In the genomic region with DNA sequence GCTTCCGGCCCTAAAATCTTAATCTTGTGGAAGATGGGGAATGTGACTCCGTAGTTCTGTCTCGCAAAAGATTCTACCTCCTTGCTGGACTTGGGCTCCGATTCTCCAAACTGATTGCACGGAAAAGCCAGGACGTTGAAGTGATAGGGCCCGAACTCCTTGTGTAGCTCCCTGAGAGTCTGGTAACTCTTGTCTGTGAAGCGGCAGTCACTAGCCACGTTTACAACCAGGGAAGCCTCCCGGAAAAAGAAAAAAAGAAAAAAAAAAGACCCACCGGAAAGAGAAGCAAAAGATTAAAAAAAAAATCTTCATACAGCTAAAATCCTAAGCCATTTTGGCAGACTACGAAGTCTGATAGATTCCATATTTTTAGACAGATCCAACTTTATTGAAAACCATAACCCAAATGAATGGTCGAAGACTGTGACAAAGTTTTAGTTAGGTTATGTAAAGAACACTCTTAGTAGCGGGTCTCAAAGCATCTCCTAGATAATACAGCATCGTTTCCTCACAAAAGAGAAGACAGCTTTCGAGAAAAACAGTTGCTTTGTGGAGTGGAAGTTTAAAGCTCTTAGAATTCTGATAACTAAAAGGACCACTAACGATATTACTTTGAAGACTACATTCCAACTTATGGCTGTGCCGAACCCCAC, we compare ENCODE assay signal across 9 mouse cellular contexts. TPM values are rescaled to one million over a fixed set of nuclear protein-coding genes. Genes with fewer than 3 reads are reported as not detected.
DNase-seq lines count a peak whose midpoint lies in the region; ATAC-seq lines count a peak whose summit lies in the region.
"Had no signal": no experiment of that assay in that cellular context is flagged by ENCODE, and none has a peak within 500 bp of the region (broad histone marks: within the 10 kb centered on the region; RNA-seq: fewer than 3 reads in every experiment).

No protein-coding gene starts in this region.

- no peaks in the 10 kb centered on the region for H3K27me3 ChIP-seq in kidney, embryonic 16.5 days (ENCODE audit: insufficient read depth, low read length)
- no peaks in the 10 kb centered on the region for H3K27me3 ChIP-seq in hindbrain, embryonic 15.5 days
- no peaks in the 10 kb centered on the region for H3K27me3 ChIP-seq in midbrain, embryonic 16.5 days (ENCODE audit: control insufficient read depth, insufficient read depth, low read depth, low read length)

- peaks cover 6% of the 10 kb centered on the region; the same call in 1 of the 2 replicates for H3K4me1 ChIP-seq in kidney, embryonic 16.5 days (ENCODE audit: insufficient read depth, low read length)
- peaks cover 3% of the 10 kb centered on the region; the same call in 1 of the 2 replicates for H3K4me1 ChIP-seq in hindbrain, embryonic 15.5 days (replicated peaks)
- H3K4me1 ChIP-seq in midbrain, embryonic 16.5 days (ENCODE audit: control insufficient read depth, insufficient read depth, low read length) = no peaks in the 10 kb centered on the region

- DNase-seq in kidney, adult 18-20 months = no peak
- DNase-seq in embryo, embryonic 9.5 days (ENCODE audit: extremely low spot score) = peak; percentile 19
- no peak for DNase-seq in gastrocnemius, postnatal 10 days
- no peak for DNase-seq in thymus, postnatal 14 days
- DNase-seq in spleen, postnatal 14 days (ENCODE audit: low spot score in 2 of 2) = no peak

- no peak for ATAC-seq in kidney, embryonic 16.5 days (ENCODE audit: low FRiP score, low TSS enrichment)
- no peak for ATAC-seq in hindbrain, embryonic 15.5 days (ENCODE audit: low FRiP score, low read depth)
- no peak for ATAC-seq in midbrain, embryonic 16.5 days

- no peaks in the 10 kb centered on the region for H3K9me3 ChIP-seq in kidney, embryonic 16.5 days (ENCODE audit: low read length)
- H3K9me3 ChIP-seq in hindbrain, embryonic 15.5 days = no peaks in the 10 kb centered on the region
- H3K9me3 ChIP-seq in midbrain, embryonic 16.5 days (replicated peaks; ENCODE audit: control insufficient read depth, low read length, poor library complexity, severe bottlenecking) = no peaks in the 10 kb centered on the region

- peak overlapping the region; percentile 60 for H3K4me3 ChIP-seq in kidney, embryonic 16.5 days (ENCODE audit: low read length)
- peak overlapping the region; percentile 48 for H3K4me3 ChIP-seq in hindbrain, embryonic 15.5 days
- H3K4me3 ChIP-seq in midbrain, embryonic 16.5 days (ENCODE audit: low read depth, low read length) = peak overlapping the region; percentile 50

- 6% methylated on average over 18 of the region's 18 CpGs for WGBS in kidney, embryonic 16.5 days
- WGBS in hindbrain, embryonic 15.5 days = 26% methylated on average over 18 of the region's 18 CpGs
- WGBS in midbrain, embryonic 16.5 days = 18% methylated on average over 18 of the region's 18 CpGs

- H3K36me3 ChIP-seq in kidney, embryonic 16.5 days (ENCODE audit: insufficient read depth, low read length) = peaks cover 9% of the 10 kb centered on the region
- no peaks in the 10 kb centered on the region for H3K36me3 ChIP-seq in hindbrain, embryonic 15.5 days
- H3K36me3 ChIP-seq in midbrain, embryonic 16.5 days (ENCODE audit: control insufficient read depth, insufficient read depth, low read length) = no peaks in the 10 kb centered on the region

- peak overlapping the region; percentile 63 for H3K9ac ChIP-seq in kidney, embryonic 16.5 days (replicated peaks; ENCODE audit: low read length)
- H3K9ac ChIP-seq in hindbrain, embryonic 15.5 days = peak overlapping the region; percentile 35
- peak overlapping the region; percentile 59; the same call in 1 of the 2 replicates for H3K9ac ChIP-seq in midbrain, embryonic 16.5 days (ENCODE audit: low read depth, low read length)

- H3K27ac ChIP-seq in kidney, embryonic 16.5 days (ENCODE audit: low read length) = peak overlapping the region; percentile 66
- H3K27ac ChIP-seq in hindbrain, embryonic 15.5 days (replicated peaks) = 0 out of 2 replicates have a peak overlapping the region, but pooled peaks have one; percentile 34
- H3K27ac ChIP-seq in midbrain, embryonic 16.5 days (ENCODE audit: low read length) = peak overlapping the region; percentile 31; the same call in 1 of the 2 replicates

- H3K4me2 ChIP-seq in kidney, embryonic 16.5 days (replicated peaks; ENCODE audit: low read depth, low read length) = peak overlapping the region; percentile 55
- H3K4me2 ChIP-seq in hindbrain, embryonic 15.5 days = peak overlapping the region; percentile 81
- H3K4me2 ChIP-seq in midbrain, embryonic 16.5 days (ENCODE audit: low read length) = peak overlapping the region; percentile 81

RNA-seq across cellular contexts. Expression of a gene that starts 0.6 kb away (rescaled TPM):
- 146 and 150 TPM in 2 replicates for polyA plus RNA-seq in kidney, embryonic 16.5 days (2015; fragmentation: Nextera tagmentation; extraction: Ambion mirVana)
- 59.0 and 62.9 TPM in 2 replicates for polyA plus RNA-seq in hindbrain, embryonic 15.5 days (2015; fragmentation: Nextera tagmentation; extraction: Ambion mirVana)
- 38.4 and 40.5 TPM in 2 replicates for polyA plus RNA-seq in midbrain, embryonic 16.5 days (2015; fragmentation: Nextera tagmentation; extraction: Ambion mirVana)
- 10 to 100 TPM; 36.2 to 43.7 TPM for total RNA-seq in gastrocnemius, postnatal 10 days (2021)
- total RNA-seq: MEL had no signal

RNA-seq across cellular contexts. Expression of a gene that starts 10.7 kb away (rescaled TPM):
- polyA plus RNA-seq in kidney, embryonic 16.5 days (2015; fragmentation: Nextera tagmentation; extraction: Ambion mirVana) = not detected in 2 replicates
- 0.24 and 0.52 TPM in 2 replicates for polyA plus RNA-seq in hindbrain, embryonic 15.5 days (2015; fragmentation: Nextera tagmentation; extraction: Ambion mirVana)
- 0.51 and 0.55 TPM in 2 replicates for polyA plus RNA-seq in midbrain, embryonic 16.5 days (2015; fragmentation: Nextera tagmentation; extraction: Ambion mirVana)
- not detected for total RNA-seq in gastrocnemius, postnatal 10 days (2021)
- total RNA-seq: MEL had no signal

RNA-seq across cellular contexts. Expression of a gene that starts 51.9 kb away (rescaled TPM):
- polyA plus RNA-seq in kidney, embryonic 16.5 days (2015; fragmentation: Nextera tagmentation; extraction: Ambion mirVana) = 0.34 TPM in 1 of 2 replicates, not detected in the other
- 0.45 and 1.3 TPM in 2 replicates for polyA plus RNA-seq in hindbrain, embryonic 15.5 days (2015; fragmentation: Nextera tagmentation; extraction: Ambion mirVana)
- polyA plus RNA-seq in midbrain, embryonic 16.5 days (2015; fragmentation: Nextera tagmentation; extraction: Ambion mirVana) = 0.53 and 0.57 TPM in 2 replicates
- not detected for total RNA-seq in gastrocnemius, postnatal 10 days (2021)
- total RNA-seq: MEL had no signal

RNA-seq across cellular contexts. Expression of a gene that starts 55.2 kb away (rescaled TPM):
- polyA plus RNA-seq in kidney, embryonic 16.5 days (2015; fragmentation: Nextera tagmentation; extraction: Ambion mirVana) = 0.36 and 0.48 TPM in 2 replicates
- not detected in 2 replicates for polyA plus RNA-seq in hindbrain, embryonic 15.5 days (2015; fragmentation: Nextera tagmentation; extraction: Ambion mirVana)
- not detected in 2 replicates for polyA plus RNA-seq in midbrain, embryonic 16.5 days (2015; fragmentation: Nextera tagmentation; extraction: Ambion mirVana)
- total RNA-seq in gastrocnemius, postnatal 10 days (2021) = not detected
- total RNA-seq: MEL had no signal

RNA-seq across cellular contexts. Expression of a gene that starts 58.0 kb away (rescaled TPM):
- polyA plus RNA-seq in kidney, embryonic 16.5 days (2015; fragmentation: Nextera tagmentation; extraction: Ambion mirVana) = 0.51 and 0.57 TPM in 2 replicates
- 0.67 and 1.4 TPM in 2 replicates for polyA plus RNA-seq in hindbrain, embryonic 15.5 days (2015; fragmentation: Nextera tagmentation; extraction: Ambion mirVana)
- 1.2 and 1.5 TPM in 2 replicates for polyA plus RNA-seq in midbrain, embryonic 16.5 days (2015; fragmentation: Nextera tagmentation; extraction: Ambion mirVana)
- under 1 TPM; 0.21 to 0.23 TPM for total RNA-seq in gastrocnemius, postnatal 10 days (2021)
